In the genomic region with DNA sequence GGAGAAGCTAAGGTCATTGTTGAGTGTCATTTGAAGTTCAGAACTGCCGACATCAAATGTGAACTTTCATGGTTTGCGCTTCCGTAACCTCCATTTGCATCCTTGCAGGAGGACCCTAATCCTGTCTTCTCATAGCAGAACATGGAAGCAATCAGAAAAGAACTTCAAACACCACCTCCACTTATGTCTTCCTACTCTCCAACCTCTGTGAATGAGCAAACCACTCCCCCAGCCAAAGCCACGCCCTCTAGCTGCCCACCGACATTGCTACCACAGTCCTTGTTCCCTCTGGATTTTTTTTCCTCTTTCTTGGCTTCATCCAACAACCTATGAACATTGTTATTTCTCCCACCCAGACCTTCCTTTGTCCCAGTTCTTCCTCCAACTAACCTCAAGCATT, we compare ENCODE assay signal across 32 mouse cellular contexts.
"Had no signal": no experiment of that assay in that cellular context is flagged by ENCODE, and none has a peak within 500 bp of the region (broad histone marks: within the 10 kb centered on the region; RNA-seq: fewer than 3 reads in every experiment).

No protein-coding gene starts in this region.

- H3K27me3 ChIP-seq: limb, embryonic 12.5 days; limb, embryonic 13.5 days; limb, embryonic 15.5 days; liver, embryonic 12.5 days; liver, embryonic 13.5 days; liver, embryonic 15.5 days; lung, embryonic 15.5 days; midbrain, embryonic 12.5 days; midbrain, embryonic 15.5 days; neural tube, embryonic 12.5 days had no signal

- DNase-seq: left cerebral cortex, postnatal 4 days; liver; liver, embryonic 13.5 days; liver, postnatal 0 days; lung, adult 18-20 months; lung, adult 2 months; lung, embryonic 14.5 days; lung, postnatal 10 days; lung, postnatal 14 days; lung, postnatal 36 days; lung, postnatal 4 days; midbrain, embryonic 14.5 days had no signal

- H3K9me3 ChIP-seq: limb, embryonic 10.5 days; limb, embryonic 12.5 days; limb, embryonic 13.5 days; limb, embryonic 15.5 days; liver, embryonic 12.5 days; liver, embryonic 13.5 days; liver, embryonic 15.5 days; lung, embryonic 15.5 days; megakaryocyte, embryonic 14.5 days; midbrain, embryonic 10.5 days; midbrain, embryonic 12.5 days; midbrain, embryonic 13.5 days; midbrain, embryonic 15.5 days; neural tube, embryonic 12.5 days had no signal

- H3K4me3 ChIP-seq: left cerebral cortex, adult 2 months; limb, embryonic 10.5 days; limb, embryonic 12.5 days; limb, embryonic 13.5 days; limb, embryonic 15.5 days; liver, embryonic 12.5 days; liver, embryonic 13.5 days; liver, embryonic 15.5 days; lung, embryonic 15.5 days; midbrain, embryonic 10.5 days; midbrain, embryonic 12.5 days; midbrain, embryonic 13.5 days; midbrain, embryonic 15.5 days; myocyte; neural tube, embryonic 12.5 days had no signal

- H3K4me1 ChIP-seq: limb, embryonic 12.5 days; limb, embryonic 13.5 days; limb, embryonic 15.5 days; midbrain, embryonic 12.5 days; midbrain, embryonic 13.5 days; midbrain, embryonic 15.5 days had no signal

- H3K27ac ChIP-seq: left cerebral cortex, adult 2 months; limb, embryonic 10.5 days; limb, embryonic 12.5 days; limb, embryonic 13.5 days; limb, embryonic 15.5 days; liver, embryonic 12.5 days; liver, embryonic 13.5 days; liver, embryonic 14.5 days; liver, embryonic 15.5 days; lung, embryonic 15.5 days; macrophage; midbrain, embryonic 10.5 days; midbrain, embryonic 12.5 days; midbrain, embryonic 13.5 days; midbrain, embryonic 15.5 days; neural tube, embryonic 12.5 days had no signal

- H3K9ac ChIP-seq: limb, embryonic 12.5 days; limb, embryonic 13.5 days; limb, embryonic 15.5 days; liver, embryonic 12.5 days; liver, embryonic 13.5 days; liver, embryonic 14.5 days; liver, embryonic 15.5 days; liver, postnatal 0 days; lung, embryonic 14.5 days; lung, embryonic 15.5 days; midbrain, embryonic 12.5 days; midbrain, embryonic 13.5 days; midbrain, embryonic 15.5 days; neural tube, embryonic 12.5 days had no signal

- ATAC-seq: liver, embryonic 12.5 days; liver, postnatal 0 days; lung, postnatal 0 days; midbrain, embryonic 13.5 days; midbrain, embryonic 15.5 days; midbrain, embryonic 16.5 days had no signal

- H3K36me3 ChIP-seq: limb, embryonic 10.5 days; limb, embryonic 12.5 days; limb, embryonic 13.5 days; limb, embryonic 15.5 days; liver, embryonic 12.5 days; liver, embryonic 13.5 days; liver, embryonic 15.5 days; lung, embryonic 15.5 days; midbrain, embryonic 10.5 days; midbrain, embryonic 12.5 days; midbrain, embryonic 13.5 days; midbrain, embryonic 15.5 days; neural tube, embryonic 12.5 days had no signal

- H3K4me2 ChIP-seq: limb, embryonic 12.5 days; limb, embryonic 13.5 days; limb, embryonic 15.5 days; liver, embryonic 11.5 days; liver, embryonic 12.5 days; liver, embryonic 13.5 days; liver, embryonic 15.5 days; lung, embryonic 14.5 days; lung, embryonic 15.5 days; midbrain, embryonic 12.5 days; midbrain, embryonic 13.5 days; midbrain, embryonic 15.5 days; neural tube, embryonic 12.5 days had no signal
